Mouse (Mus musculus) heart, postnatal 4 days (tissue): ENCODE data around the gene Hoxb2. TPM values are rescaled to one million over a fixed set of nuclear protein-coding genes. Genes with fewer than 3 reads are reported as not detected.
A peak's percentile ranks its signal among the peaks of the same experiment; 100 is the strongest.

Source experiments
- DNase-seq: peaks from one replicate; pipeline ENCODE4 v3.0.0; 2021
- total RNA-seq, 2 experiments: library from RNA; stranded (reverse); gene quantifications; 2 replicates each; pipeline ENCODE4 v1.2.3; 2021

Gene Hoxb2
- total RNA-seq, 2 experiments from 2014 or later: 1.3 to 2.2 TPM

- DNase-seq: no peak
Measured at GRCm38 (mm10) chr11:96316696-96317607, 33.4 kb upstream of the Hoxb2 start.

DNA sequence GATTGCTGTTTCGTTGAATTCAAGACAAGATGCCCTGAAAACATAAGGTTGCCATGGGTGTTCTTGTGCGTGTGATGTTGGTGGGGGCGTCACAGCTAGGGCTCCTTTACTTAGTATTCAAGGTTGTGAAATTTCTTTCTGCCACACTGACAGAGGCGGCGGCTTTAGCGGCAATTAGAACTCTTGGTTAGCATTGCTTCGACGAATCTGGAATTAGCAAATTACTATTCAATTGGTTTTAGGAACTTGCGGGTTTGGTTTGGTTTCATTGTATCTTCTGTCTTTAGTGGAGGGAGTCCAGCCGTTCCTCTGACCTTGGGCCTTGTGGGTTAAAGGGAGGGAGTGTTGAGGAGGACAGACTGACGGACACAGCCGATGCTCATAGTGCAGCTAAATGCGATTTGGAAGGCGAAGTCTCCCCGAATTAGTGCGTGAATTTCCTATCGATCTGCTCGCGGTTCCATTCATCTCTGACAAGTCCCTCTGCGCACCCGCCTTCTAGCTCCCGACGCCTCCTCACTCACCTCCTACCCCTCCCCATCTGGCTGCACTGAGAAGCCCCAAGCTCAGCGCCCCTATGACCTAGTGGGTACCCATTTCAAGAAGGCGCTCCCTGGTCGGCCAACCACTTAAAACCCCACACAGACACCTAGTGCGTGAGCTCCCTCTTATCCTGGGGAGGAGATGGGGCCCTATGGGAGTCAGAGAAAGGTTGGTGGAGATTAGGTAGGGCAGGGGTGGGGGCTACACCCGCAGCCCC, 32.5 kb upstream of the Hoxb2 start, which contains the start of gene Hoxb4:
Hoxb4 (plus strand) TSS at position 660 of the 760 bp plus-strand sequence.
- DNase-seq: no peak

DNA sequence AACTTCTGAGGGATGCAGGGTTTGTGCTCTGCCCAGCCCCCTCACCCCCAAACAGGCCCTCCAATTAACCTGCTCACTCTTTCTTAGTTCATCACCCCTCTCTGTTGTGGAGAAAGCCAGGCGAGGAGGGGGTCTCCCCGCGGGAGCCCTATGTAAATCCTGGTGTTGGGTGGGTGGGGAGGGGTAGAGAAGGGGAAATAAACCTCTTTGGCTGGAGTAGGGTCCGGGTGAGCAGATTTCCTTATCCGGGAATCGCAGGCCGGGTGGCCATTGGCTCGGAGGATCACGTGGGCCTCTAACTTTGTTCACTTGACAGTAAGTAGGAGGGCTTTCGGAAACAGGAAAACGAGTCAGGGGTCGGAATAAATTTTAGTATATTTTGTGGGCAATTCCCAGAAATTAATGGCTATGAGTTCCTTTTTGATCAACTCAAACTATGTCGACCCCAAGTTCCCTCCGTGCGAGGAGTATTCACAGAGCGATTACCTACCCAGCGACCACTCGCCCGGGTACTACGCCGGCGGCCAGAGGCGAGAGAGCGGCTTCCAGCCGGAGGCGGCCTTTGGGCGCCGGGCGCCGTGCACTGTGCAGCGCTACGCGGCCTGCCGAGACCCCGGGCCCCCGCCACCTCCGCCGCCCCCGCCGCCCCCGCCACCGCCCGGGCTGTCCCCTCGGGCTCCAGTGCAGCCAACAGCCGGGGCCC, 31.8 kb upstream of the Hoxb2 start:
- DNase-seq: peak; percentile 42

- DNase-seq: no peak
Measured at GRCm38 (mm10) chr11:96319071-96319902, 31.0 kb upstream of the Hoxb2 start.

- DNase-seq: no peak
Measured at GRCm38 (mm10) chr11:96319910-96320309, 30.4 kb upstream of the Hoxb2 start.

- DNase-seq: no peak
Measured at GRCm38 (mm10) chr11:96320688-96321087, 29.6 kb upstream of the Hoxb2 start.

GRCm38 (mm10) chr11:96321846-96322245, 28.5 kb upstream of the Hoxb2 start:
- DNase-seq: no peak

- DNase-seq: no peak
Measured at GRCm38 (mm10) chr11:96322738-96323137, 27.6 kb upstream of the Hoxb2 start.

- DNase-seq: no peak
Measured at GRCm38 (mm10) chr11:96323154-96323553, 27.2 kb upstream of the Hoxb2 start, which contains the start of gene Hoxb3. Gene Hoxb3, plus strand, starts transcription at chr11:96323326.

GRCm38 (mm10) chr11:96324125-96324524, 26.2 kb upstream of the Hoxb2 start:
- no peak for DNase-seq

DNA sequence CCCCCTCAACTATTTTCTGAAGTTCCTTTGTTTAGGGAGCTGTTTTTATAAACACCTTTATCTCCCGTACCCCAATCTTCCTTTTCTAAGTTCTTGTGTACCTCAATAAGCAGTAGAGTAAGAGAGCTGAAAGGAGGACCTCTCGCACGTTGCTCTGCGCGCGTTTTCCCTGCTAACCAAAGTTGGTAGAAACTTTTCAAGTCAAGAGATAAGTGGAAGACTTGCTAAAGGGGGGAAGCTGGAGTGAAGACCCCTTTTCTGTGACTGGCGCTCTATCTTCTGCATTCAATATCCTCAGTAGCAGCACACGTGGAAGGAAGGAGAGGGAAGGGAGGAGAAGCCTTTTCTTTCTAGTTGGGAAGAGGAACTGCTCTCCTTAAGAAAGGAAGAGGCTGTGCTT, 25.4 kb upstream of the Hoxb2 start:
- no peak for DNase-seq

DNA sequence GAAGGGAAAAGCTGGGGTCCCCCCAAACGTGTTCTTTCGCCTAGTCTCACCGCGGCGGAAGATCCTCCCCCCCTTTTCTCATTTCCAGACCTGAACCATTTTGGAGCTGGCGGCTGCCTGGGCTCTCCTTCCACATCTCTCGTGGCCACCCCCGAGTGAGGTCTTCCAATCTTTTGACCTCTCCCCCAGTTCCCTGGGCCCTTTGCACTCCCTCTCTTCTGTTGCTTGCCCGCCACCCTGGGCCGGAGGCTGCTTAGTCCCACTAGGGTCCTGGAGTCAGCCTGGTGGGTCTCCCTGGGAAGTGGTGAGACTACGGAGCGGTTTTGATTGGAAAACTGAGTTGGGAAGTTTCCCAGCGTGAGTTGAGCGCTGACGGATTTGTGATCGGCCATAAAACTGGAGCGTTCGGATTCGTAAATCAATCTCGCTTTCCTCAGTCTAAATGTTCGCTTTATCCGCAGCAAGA, 24.5 kb upstream of the Hoxb2 start:
- no peak for DNase-seq

DNA sequence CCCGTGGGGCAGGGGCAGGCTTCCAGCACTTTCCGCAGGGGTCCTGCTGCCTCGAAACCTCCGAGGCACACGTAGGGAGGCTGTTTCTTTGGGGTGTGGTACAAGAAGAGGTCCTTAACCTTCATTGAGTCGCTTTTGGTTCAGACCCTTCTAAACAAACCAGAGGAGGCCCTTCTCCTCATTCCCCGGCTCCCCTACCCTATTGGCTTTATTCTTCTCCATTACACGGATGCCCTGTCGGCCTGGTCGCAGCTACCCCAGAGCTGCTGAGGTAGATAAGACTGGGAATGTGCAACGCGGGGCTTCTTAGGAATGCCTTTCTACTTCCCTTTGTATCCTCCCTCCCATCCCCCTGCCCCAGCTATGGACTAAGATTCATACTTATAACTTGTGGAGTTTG, 23.6 kb upstream of the Hoxb2 start:
- no peak for DNase-seq

DNA sequence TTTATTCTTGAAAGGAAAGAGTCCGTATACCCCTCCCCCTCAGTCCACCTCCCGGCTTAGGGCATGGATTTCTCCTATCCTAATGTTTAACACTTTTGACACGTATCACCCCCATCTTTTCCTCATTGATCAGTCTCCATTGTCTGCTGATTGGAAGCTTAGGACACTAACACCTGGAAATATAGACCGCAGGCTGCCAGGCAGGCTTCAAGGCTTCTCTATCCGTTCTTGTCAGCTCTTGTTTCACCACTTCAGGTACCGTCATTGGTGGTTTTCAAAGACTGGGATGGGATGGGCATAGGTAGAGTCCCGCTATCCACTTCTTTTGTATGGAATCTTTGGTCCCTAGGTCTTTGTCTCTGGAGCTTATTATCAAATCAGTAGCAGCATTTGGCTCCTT, 23.2 kb upstream of the Hoxb2 start:
- no peak for DNase-seq

- DNase-seq: no peak
Measured at GRCm38 (mm10) chr11:96327750-96328149, 22.6 kb upstream of the Hoxb2 start.

GRCm38 (mm10) chr11:96328605-96329004, 21.7 kb upstream of the Hoxb2 start:
- no peak for DNase-seq

GRCm38 (mm10) chr11:96332105-96332504, 18.2 kb upstream of the Hoxb2 start:
- no peak for DNase-seq

DNA sequence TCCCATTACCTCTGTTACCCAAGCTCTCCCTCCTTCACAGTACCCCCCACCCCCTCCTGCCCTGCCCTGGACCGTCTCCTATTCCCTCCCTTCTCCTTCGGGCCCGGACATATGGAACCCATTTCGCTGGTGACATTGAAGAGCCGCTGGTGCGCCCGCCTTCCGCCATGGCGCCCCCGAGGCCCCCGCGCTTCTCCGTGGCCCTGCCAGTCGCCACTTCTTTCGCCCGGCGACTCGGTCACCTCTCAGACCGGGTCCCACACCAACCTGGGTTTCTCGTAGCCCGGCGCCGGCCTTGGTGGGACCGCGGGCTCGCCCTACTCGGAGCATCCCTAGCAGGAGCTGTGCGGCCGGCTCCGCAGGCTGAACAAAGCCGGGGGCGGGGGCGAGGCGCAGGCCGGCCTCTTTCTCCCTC, 17.7 kb upstream of the Hoxb2 start:
- no peak for DNase-seq

- no peak for DNase-seq
Measured at GRCm38 (mm10) chr11:96333241-96334001, 16.9 kb upstream of the Hoxb2 start.

DNA sequence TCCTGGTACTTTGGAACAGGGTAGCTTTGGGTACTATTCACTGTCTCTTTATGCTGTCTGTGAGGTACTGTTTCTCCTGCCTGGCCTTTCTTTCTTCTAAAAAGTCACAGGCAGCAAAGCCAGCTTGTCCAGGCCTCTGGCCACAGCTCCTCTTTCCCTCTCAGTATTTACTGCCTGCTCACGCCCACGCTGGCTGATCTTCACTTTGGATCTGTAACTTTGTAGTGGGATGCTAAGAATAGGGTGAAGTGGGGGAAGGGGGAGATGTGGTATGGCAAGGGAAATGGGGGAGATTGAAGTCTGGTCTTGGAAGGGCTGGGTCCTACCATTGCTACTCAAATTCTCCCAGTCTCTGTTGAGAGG, 16.3 kb upstream of the Hoxb2 start:
- no peak for DNase-seq

DNA sequence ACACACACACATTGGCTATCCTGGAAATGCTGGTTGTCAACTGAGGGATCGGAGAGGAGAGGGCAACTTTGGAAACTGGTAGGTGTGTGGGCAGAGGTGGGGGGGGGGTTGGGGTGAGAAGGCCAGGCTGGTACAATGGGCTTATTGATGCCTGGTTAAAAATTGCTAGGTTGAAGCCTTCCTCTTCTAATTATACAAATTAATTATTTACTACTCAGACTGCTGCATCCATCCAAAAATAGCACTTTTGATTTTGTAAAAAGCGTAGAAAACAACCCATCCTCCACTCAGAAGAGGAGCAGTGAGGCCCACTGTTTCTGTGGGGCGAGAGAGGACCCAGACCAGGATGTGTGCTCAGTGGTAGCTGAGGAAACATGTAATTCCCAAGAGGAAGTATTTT, 15.3 kb upstream of the Hoxb2 start:
- DNase-seq: no peak
